Mouse (Mus musculus): ENCODE results near the gene Selenom. TPM values are rescaled to one million over a fixed set of nuclear protein-coding genes. Genes with fewer than 3 reads are reported as not detected.

The Selenom gene
- total and polyA plus RNA-seq, 3 experiments: 4.1 to 33.0 (median 7.1) TPM

DNA sequence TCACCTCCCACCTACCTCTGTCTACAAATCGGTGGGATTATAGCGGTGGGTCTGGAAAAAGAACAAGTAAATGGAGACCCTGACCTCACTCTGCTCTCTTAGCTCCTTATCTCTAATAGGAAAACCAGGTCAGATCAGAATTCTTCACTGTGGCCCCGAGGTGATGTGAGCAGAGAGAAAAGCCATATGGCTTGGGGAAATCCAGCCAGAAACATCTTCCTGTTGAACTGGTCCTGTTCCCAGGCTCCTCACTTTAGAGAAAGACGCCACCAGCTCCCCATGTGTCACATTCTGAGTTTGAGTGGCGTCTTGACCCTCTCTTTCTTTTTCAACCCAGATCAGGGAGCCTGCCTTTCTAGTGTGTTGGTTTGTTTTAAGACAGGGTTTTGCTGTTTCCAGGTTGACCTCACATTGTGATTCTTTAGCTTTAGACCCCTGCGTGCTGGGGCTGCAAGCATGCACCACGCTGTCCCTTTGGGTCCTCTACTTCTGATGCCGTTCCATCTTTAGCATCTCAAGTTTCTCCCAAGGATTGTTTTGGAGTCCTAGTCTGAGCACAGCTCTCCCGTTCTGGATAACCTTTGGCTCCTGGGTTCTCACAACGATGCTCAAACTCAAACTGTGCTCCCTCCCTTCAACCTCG, 5.4 kb downstream of the Selenom start:
- no peak overlapping the region for H3K27ac ChIP-seq (ENCODE audit: insufficient read depth, low read depth)
- H3K27me3 ChIP-seq (replicated peaks): peaks cover 3% of the 10 kb centered on the region
- H3K4me3 ChIP-seq (replicated peaks in 1 of 3; ENCODE audit: low read depth in 2 of 3, low read length in 2 of 3, poor library complexity in 1 of 3): no peak overlapping the region
- no peak for DNase-seq (ENCODE audit: extremely low read depth)
- H3K4me2 ChIP-seq (ENCODE audit: insufficient read depth, low read depth, poor library complexity, severe bottlenecking): no peak overlapping the region
- H3K36me3 ChIP-seq (replicated peaks in 1 of 2; ENCODE audit: control insufficient read depth in 1 of 2, insufficient read depth in 1 of 2, low read length in 1 of 2): peaks cover 0 to 22% of the 10 kb centered on the region in 2 experiments
- TF ChIP-seq EP300 (IDR thresholded peaks at IDR 0.05; ENCODE audit: low read length): no peak
- TF ChIP-seq SIN3A (IDR thresholded peaks at IDR 0.05; ENCODE audit: low read length): no peak
- TF ChIP-seq ELF1 (IDR thresholded peaks at IDR 0.05; ENCODE audit: low read depth, low read length): no peak
- no peak for TF ChIP-seq KAT2A (IDR thresholded peaks at IDR 0.05; ENCODE audit: insufficient replicate concordance, low read length)
- TF ChIP-seq POLR2A (IDR thresholded peaks at IDR 0.05; ENCODE audit: low read depth, low read length): no peak
- no peak for TF ChIP-seq MYC (IDR thresholded peaks at IDR 0.05; ENCODE audit: low read depth, low read length)
- no peak for TF ChIP-seq JUN (IDR thresholded peaks at IDR 0.05; ENCODE audit: insufficient read depth, low read depth, low read length)
- no peak for TF ChIP-seq GABPA (IDR thresholded peaks at IDR 0.05; ENCODE audit: insufficient replicate concordance, low read depth, low read length)
- TF ChIP-seq MEF2A (IDR thresholded peaks at IDR 0.05; ENCODE audit: borderline replicate concordance, low read depth, low read length): no peak
- no peak for TF ChIP-seq UBTF (IDR thresholded peaks at IDR 0.05; ENCODE audit: low read depth, low read length)
- TF ChIP-seq TCF12 (IDR thresholded peaks at IDR 0.05; ENCODE audit: low read depth, low read length): no peak
- TF ChIP-seq NRF1 (IDR thresholded peaks at IDR 0.05; ENCODE audit: low read depth, low read length): no peak
- no peak for TF ChIP-seq RCOR1 (conservative IDR thresholded peaks at IDR 0.05; ENCODE audit: low read depth, low read length)
- no peak for TF ChIP-seq NELFE (IDR thresholded peaks at IDR 0.05; ENCODE audit: low read depth, low read length)
- no peak for TF ChIP-seq ZKSCAN1 (IDR thresholded peaks at IDR 0.05; ENCODE audit: borderline replicate concordance, low read depth, low read length)
- no peak for TF ChIP-seq ZNF384 (IDR thresholded peaks at IDR 0.05; ENCODE audit: low read depth, low read length)
- TF ChIP-seq USF2 (conservative IDR thresholded peaks at IDR 0.05; ENCODE audit: low read depth, low read length): no peak
- TF ChIP-seq USF1 (IDR thresholded peaks at IDR 0.05; ENCODE audit: low read depth, low read length): no peak
- TF ChIP-seq TBP (conservative IDR thresholded peaks at IDR 0.05; ENCODE audit: low read depth, low read length): no peak
- no peak for TF ChIP-seq POLR2AphosphoS2 (IDR thresholded peaks at IDR 0.05; ENCODE audit: low read depth, low read length)
- H3K4me1 ChIP-seq (ENCODE audit: control insufficient read depth in 1 of 2, insufficient read depth in 2 of 2): peaks cover 0 to 8% of the 10 kb centered on the region in 2 experiments; a peak in 2 of 4 replicates
- no peaks in the 10 kb centered on the region for H3K9me3 ChIP-seq (replicated peaks; ENCODE audit: low read length)
- H3K9ac ChIP-seq (ENCODE audit: insufficient read depth, low read depth): no peak overlapping the region
- in situ Hi-C loops (cut with MboI; ENCODE audit: low pct_ligation_motif_present, low pct_unique_long_range_greater_than_20kb, low sequenced_read_pairs) (no loop called here), dilution Hi-C loops (cut with MboI; ENCODE audit: extremely low pct_ligation_motif_present, extremely low pct_unique_long_range_greater_than_20kb, low sequenced_read_pairs) (no loop called here)
- no peaks in the 10 kb centered on the region for H3K79me2 ChIP-seq (replicated peaks; ENCODE audit: control insufficient read depth, extremely low read depth, insufficient read depth, poor library complexity, severe bottlenecking)

DNA sequence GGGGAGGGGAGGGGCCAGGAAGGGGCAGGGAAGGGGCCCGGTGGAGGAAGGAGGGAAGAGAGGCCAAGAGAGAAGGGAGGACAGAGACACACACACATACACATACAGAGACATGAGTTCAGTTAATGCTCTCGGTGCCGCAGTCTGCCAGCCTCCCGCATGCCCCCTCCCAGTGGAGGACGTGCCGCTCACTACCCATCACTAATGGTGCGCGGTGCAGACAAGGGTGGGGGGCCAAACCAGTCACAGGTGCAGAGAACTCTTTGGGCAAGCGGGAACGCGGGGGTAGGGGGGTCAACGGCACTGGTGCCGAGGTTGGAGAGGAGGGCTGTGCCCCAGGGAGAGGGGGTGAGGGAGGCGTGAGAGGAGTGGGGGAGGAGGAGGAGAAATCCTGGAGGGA, 6.4 kb downstream of the Selenom start:
- dilution Hi-C loops (cut with MboI; ENCODE audit: extremely low pct_ligation_motif_present, extremely low pct_unique_long_range_greater_than_20kb, low sequenced_read_pairs): no loop called here
- no peak for DNase-seq (ENCODE audit: extremely low read depth)
- Histone ChIP-seq H3K27ac (ENCODE audit: insufficient read depth, low read depth) (no peak overlapping the region), H3K27me3 (replicated peaks) (no peaks in the 10 kb centered on the region), H3K9me3 (replicated peaks; ENCODE audit: low read length) (no peaks in the 10 kb centered on the region), H3K4me1 (ENCODE audit: control insufficient read depth in 1 of 2, insufficient read depth in 2 of 2) (peaks cover 0 to 4% of the 10 kb centered on the region in 2 experiments; a peak in 1 of 4 replicates), H3K36me3 (replicated peaks in 1 of 2; ENCODE audit: control insufficient read depth in 1 of 2, insufficient read depth in 1 of 2, low read length in 1 of 2) (peaks cover 0 to 27% of the 10 kb centered on the region in 2 experiments), H3K4me2 (ENCODE audit: insufficient read depth, low read depth, poor library complexity, severe bottlenecking) (no peak overlapping the region), H3K4me3 (replicated peaks in 1 of 3; ENCODE audit: low read depth in 2 of 3, low read length in 2 of 3, poor library complexity in 1 of 3) (no peak overlapping the region), H3K9ac (ENCODE audit: insufficient read depth, low read depth) (no peak overlapping the region), H3K79me2 (replicated peaks; ENCODE audit: control insufficient read depth, extremely low read depth, insufficient read depth, poor library complexity, severe bottlenecking) (no peaks in the 10 kb centered on the region)
- in situ Hi-C loops (cut with MboI; ENCODE audit: low pct_ligation_motif_present, low pct_unique_long_range_greater_than_20kb, low sequenced_read_pairs): no loop called here
- TF ChIP-seq ZKSCAN1 (IDR thresholded peaks at IDR 0.05; ENCODE audit: borderline replicate concordance, low read depth, low read length) (no peak), MXI1 (IDR thresholded peaks at IDR 0.05; ENCODE audit: low read depth, low read length) (no peak), CHD2 (IDR thresholded peaks at IDR 0.05; ENCODE audit: low read length) (no peak), JUN (IDR thresholded peaks at IDR 0.05; ENCODE audit: insufficient read depth, low read depth, low read length) (no peak), USF2 (conservative IDR thresholded peaks at IDR 0.05; ENCODE audit: low read depth, low read length) (no peak), NRF1 (IDR thresholded peaks at IDR 0.05; ENCODE audit: low read depth, low read length) (no peak), MAFK (IDR thresholded peaks at IDR 0.05; ENCODE audit: insufficient replicate concordance, low read length) (no peak), USF1 (IDR thresholded peaks at IDR 0.05; ENCODE audit: low read depth, low read length) (no peak), SIN3A (IDR thresholded peaks at IDR 0.05; ENCODE audit: low read length) (no peak), CHD1 (IDR thresholded peaks at IDR 0.05; ENCODE audit: low read depth, low read length) (no peak), GABPA (IDR thresholded peaks at IDR 0.05; ENCODE audit: insufficient replicate concordance, low read depth, low read length) (no peak), NELFE (IDR thresholded peaks at IDR 0.05; ENCODE audit: low read depth, low read length) (no peak), BHLHE40 (IDR thresholded peaks at IDR 0.05; ENCODE audit: low read depth, low read length) (no peak), ZC3H11A (IDR thresholded peaks at IDR 0.05; ENCODE audit: low read depth, low read length) (no peak), POLR2AphosphoS2 (IDR thresholded peaks at IDR 0.05; ENCODE audit: low read depth, low read length) (no peak), MAZ (IDR thresholded peaks at IDR 0.05; ENCODE audit: low read depth, low read length) (no peak), ELF1 (IDR thresholded peaks at IDR 0.05; ENCODE audit: low read depth, low read length) (no peak)

All from CH12.LX (cell line).